Mouse (Mus musculus): Measurements from ENCODE around the gene Prkce.

DNA sequence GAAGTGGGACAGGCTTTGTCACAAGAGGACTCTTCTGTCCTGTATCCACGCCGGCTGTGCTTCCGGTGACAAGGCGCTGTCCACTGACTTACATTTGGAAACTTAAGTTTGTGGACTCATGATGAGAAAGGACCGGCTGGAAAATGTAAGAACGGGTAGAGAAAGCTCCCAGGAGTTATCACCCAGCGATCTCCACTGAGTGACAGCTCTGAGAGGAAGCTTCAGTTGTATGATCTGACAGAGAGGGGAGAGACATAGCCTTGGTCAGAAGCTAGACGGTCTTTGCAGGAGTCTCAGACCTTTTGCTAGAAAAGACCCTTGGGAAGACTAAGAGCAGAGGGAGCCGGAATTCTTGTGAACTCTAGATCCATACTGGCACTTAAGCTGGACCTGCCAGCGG lies 322.2 kb downstream of the Prkce start:
- no peak for TF ChIP-seq POLR2A (IDR thresholded peaks at IDR 0.05; ENCODE audit: low read depth, low read length)
- no peak for TF ChIP-seq CTCF (IDR thresholded peaks at IDR 0.05; ENCODE audit: borderline replicate concordance, insufficient read depth, low read length)
